Mouse (Mus musculus): Measurements from ENCODE around the gene Tpk1. TPM values are rescaled to one million over a fixed set of nuclear protein-coding genes. Genes with fewer than 3 reads are reported as not detected.

Gene Tpk1
- polyA plus RNA-seq, 1 experiment from 2014 or later = 16.5 TPM

- H3K4me3 ChIP-seq (replicated peaks) = no peak overlapping the region
- no peak overlapping the region for H3K27ac ChIP-seq
- H3K36me3 ChIP-seq = no peaks in the 10 kb centered on the region
- no peaks in the 10 kb centered on the region for H3K27me3 ChIP-seq
- WGBS = 82% methylated on average over 3 of the region's 3 CpGs
- no peak overlapping the region for H3K9ac ChIP-seq
- 0 out of 2 replicates have a peak, but pooled peaks cover 2% of the 10 kb centered on the region for H3K4me1 ChIP-seq
- ATAC-seq (replicated peaks; ENCODE audit: low FRiP score) = no peak
- H3K9me3 ChIP-seq (replicated peaks) = no peaks in the 10 kb centered on the region
- no peak overlapping the region for H3K4me2 ChIP-seq
These were observed 302.2 kb downstream of the Tpk1 start for GRCm38 (mm10) chr6:43363917-43364316.

- Histone ChIP-seq H3K9me3 (replicated peaks) (no peaks in the 10 kb centered on the region), H3K4me2 (no peak overlapping the region), H3K9ac (no peak overlapping the region), H3K27me3 (no peaks in the 10 kb centered on the region), H3K4me3 (replicated peaks) (no peak overlapping the region), H3K27ac (no peak overlapping the region), H3K4me1 (0 out of 2 replicates have a peak, but pooled peaks cover 2% of the 10 kb centered on the region), H3K36me3 (no peaks in the 10 kb centered on the region)
- no peak for ATAC-seq (replicated peaks; ENCODE audit: low FRiP score)
- WGBS = 84% methylated on average over 5 of the region's 5 CpGs
These were observed 302.7 kb downstream of the Tpk1 start for GRCm38 (mm10) chr6:43363291-43363820.

- no peak for ATAC-seq (replicated peaks; ENCODE audit: low FRiP score)
- H3K4me2 ChIP-seq = no peak overlapping the region
- no peaks in the 10 kb centered on the region for H3K9me3 ChIP-seq (replicated peaks)
- 0 out of 2 replicates have a peak, but pooled peaks cover 2% of the 10 kb centered on the region for H3K4me1 ChIP-seq
- WGBS = 32% methylated on average over 5 of the region's 5 CpGs
- no peaks in the 10 kb centered on the region for H3K27me3 ChIP-seq
- H3K9ac ChIP-seq = no peak overlapping the region
- H3K27ac ChIP-seq = no peak overlapping the region
- H3K36me3 ChIP-seq = no peaks in the 10 kb centered on the region
- no peak overlapping the region for H3K4me3 ChIP-seq (replicated peaks)
These were observed 304.8 kb downstream of the Tpk1 start for GRCm38 (mm10) chr6:43361248-43361647.

- Histone ChIP-seq H3K4me3 (replicated peaks) (no peak overlapping the region), H3K27ac (no peak overlapping the region), H3K4me1 (0 out of 2 replicates have a peak, but pooled peaks cover 2% of the 10 kb centered on the region), H3K9ac (no peak overlapping the region), H3K27me3 (no peaks in the 10 kb centered on the region), H3K36me3 (no peaks in the 10 kb centered on the region), H3K4me2 (no peak overlapping the region), H3K9me3 (replicated peaks) (no peaks in the 10 kb centered on the region)
- ATAC-seq (replicated peaks; ENCODE audit: low FRiP score) = no peak
- WGBS = 82% methylated on average over 3 of the region's 3 CpGs
These were observed 305.9 kb downstream of the Tpk1 start for GRCm38 (mm10) chr6:43360214-43360613.

GRCm38 (mm10) chr6:43354562-43355241 lies 311.4 kb downstream of the Tpk1 start:
- Histone ChIP-seq H3K36me3 (no peaks in the 10 kb centered on the region), H3K4me2 (peak overlapping the region; percentile 21; the same call in 1 of the 2 replicates), H3K9ac (no peak overlapping the region), H3K27me3 (no peaks in the 10 kb centered on the region), H3K27ac (no peak overlapping the region), H3K4me1 (no peaks in the 10 kb centered on the region; the same call in 1 of the 2 replicates), H3K9me3 (replicated peaks) (no peaks in the 10 kb centered on the region), H3K4me3 (replicated peaks) (no peak overlapping the region)
- 57% methylated on average over 9 of the region's 9 CpGs for WGBS
- peak; percentile 94 for ATAC-seq (replicated peaks; ENCODE audit: low FRiP score)

GRCm38 (mm10) chr6:43353446-43353845 lies 312.6 kb downstream of the Tpk1 start:
- 90% methylated on average over 4 of the region's 4 CpGs for WGBS
- no peak for ATAC-seq (replicated peaks; ENCODE audit: low FRiP score)
- no peaks in the 10 kb centered on the region; the same call in 1 of the 2 replicates for H3K4me1 ChIP-seq

GRCm38 (mm10) chr6:43349083-43349482 lies 317.0 kb downstream of the Tpk1 start:
- no peak overlapping the region for H3K27ac ChIP-seq
- no peak overlapping the region for H3K4me3 ChIP-seq (replicated peaks)
- ATAC-seq (replicated peaks; ENCODE audit: low FRiP score) = no peak
- H3K4me2 ChIP-seq = no peak overlapping the region
- H3K9me3 ChIP-seq (replicated peaks) = no peaks in the 10 kb centered on the region
- H3K27me3 ChIP-seq = no peaks in the 10 kb centered on the region
- H3K36me3 ChIP-seq = no peaks in the 10 kb centered on the region
- WGBS = 59% methylated on average over 4 of the region's 4 CpGs
- H3K9ac ChIP-seq = no peak overlapping the region
- H3K4me1 ChIP-seq = no peaks in the 10 kb centered on the region

More at GRCm38 (mm10) chr6:43353446-43353845, 312.6 kb downstream of the Tpk1 start:
- Histone ChIP-seq H3K9me3 (replicated peaks) (no peaks in the 10 kb centered on the region), H3K27ac (no peak overlapping the region), H3K4me3 (replicated peaks) (no peak overlapping the region), H3K9ac (no peak overlapping the region), H3K27me3 (no peaks in the 10 kb centered on the region), H3K4me2 (no peak overlapping the region), H3K36me3 (no peaks in the 10 kb centered on the region)

GRCm38 (mm10) chr6:43347637-43348036 lies 318.4 kb downstream of the Tpk1 start:
- Histone ChIP-seq H3K4me2 (no peak overlapping the region), H3K27ac (no peak overlapping the region), H3K4me1 (no peaks in the 10 kb centered on the region), H3K27me3 (no peaks in the 10 kb centered on the region), H3K36me3 (no peaks in the 10 kb centered on the region), H3K9ac (no peak overlapping the region), H3K4me3 (replicated peaks) (no peak overlapping the region), H3K9me3 (replicated peaks) (no peaks in the 10 kb centered on the region)
- 97% methylated on average over 1 of the region's 1 CpGs for WGBS
- ATAC-seq (replicated peaks; ENCODE audit: low FRiP score) = no peak

- no peaks in the 10 kb centered on the region for H3K27me3 ChIP-seq
- H3K4me1 ChIP-seq = no peaks in the 10 kb centered on the region
- WGBS = 63% methylated on average over 1 of the region's 1 CpGs
- no peak overlapping the region for H3K9ac ChIP-seq
- no peak for ATAC-seq (replicated peaks; ENCODE audit: low FRiP score)
- H3K36me3 ChIP-seq = no peaks in the 10 kb centered on the region
- no peak overlapping the region for H3K4me2 ChIP-seq
- H3K9me3 ChIP-seq (replicated peaks) = no peaks in the 10 kb centered on the region
- no peak overlapping the region for H3K4me3 ChIP-seq (replicated peaks)
- no peak overlapping the region for H3K27ac ChIP-seq
These were observed 323.1 kb downstream of the Tpk1 start for GRCm38 (mm10) chr6:43343006-43343405.

GRCm38 (mm10) chr6:43342386-43342785 lies 323.7 kb downstream of the Tpk1 start:
- H3K36me3 ChIP-seq = no peaks in the 10 kb centered on the region
- WGBS = 62% methylated on average over 2 of the region's 2 CpGs
- peaks cover 4% of the 10 kb centered on the region for H3K4me1 ChIP-seq
- H3K9ac ChIP-seq = no peak overlapping the region
- no peak overlapping the region for H3K27ac ChIP-seq
- H3K4me2 ChIP-seq = no peak overlapping the region
- no peaks in the 10 kb centered on the region for H3K9me3 ChIP-seq (replicated peaks)
- H3K27me3 ChIP-seq = no peaks in the 10 kb centered on the region
- ATAC-seq (replicated peaks; ENCODE audit: low FRiP score) = no peak
- no peak overlapping the region for H3K4me3 ChIP-seq (replicated peaks)

GRCm38 (mm10) chr6:43338804-43339203 lies 327.3 kb downstream of the Tpk1 start:
- 65% methylated on average over 2 of the region's 2 CpGs for WGBS
- Histone ChIP-seq H3K9me3 (replicated peaks) (no peaks in the 10 kb centered on the region), H3K4me1 (peaks cover 7% of the 10 kb centered on the region)

GRCm38 (mm10) chr6:43337491-43337961 lies 328.6 kb downstream of the Tpk1 start:
- no peak overlapping the region for H3K4me2 ChIP-seq
- WGBS = 41% methylated on average over 10 of the region's 10 CpGs

More at GRCm38 (mm10) chr6:43338804-43339203, 327.3 kb downstream of the Tpk1 start:
- Histone ChIP-seq H3K27me3 (no peaks in the 10 kb centered on the region), H3K9ac (no peak overlapping the region), H3K27ac (no peak overlapping the region), H3K4me3 (replicated peaks) (no peak overlapping the region), H3K4me2 (no peak overlapping the region), H3K36me3 (no peaks in the 10 kb centered on the region)
- ATAC-seq (replicated peaks; ENCODE audit: low FRiP score) = no peak

More at GRCm38 (mm10) chr6:43337491-43337961, 328.6 kb downstream of the Tpk1 start:
- Histone ChIP-seq H3K27me3 (no peaks in the 10 kb centered on the region), H3K4me1 (peaks cover 7% of the 10 kb centered on the region), H3K4me3 (replicated peaks) (no peak overlapping the region), H3K9ac (no peak overlapping the region), H3K27ac (no peak overlapping the region), H3K36me3 (no peaks in the 10 kb centered on the region), H3K9me3 (replicated peaks) (no peaks in the 10 kb centered on the region)
- ATAC-seq (replicated peaks; ENCODE audit: low FRiP score) = peak; percentile 89

All from kidney, embryonic 15.5 days (tissue).